Mouse (Mus musculus) bone marrow macrophage, adult 2 months (primary cell): ENCODE data around the gene Tmem175.

Experiments
- CTCF ChIP-seq: IDR thresholded peaks from 2 replicates; pipeline ENCODE4 v1.5.1; 2012; ENCODE audit warnings: low read depth, mild to moderate bottlenecking, low read length, moderate library complexity
- POLR2A ChIP-seq: IDR thresholded peaks from 2 replicates; pipeline ENCODE4 v1.6.1; 2012; ENCODE audit warnings: mild to moderate bottlenecking, low read depth, low read length, borderline replicate concordance

DNA sequence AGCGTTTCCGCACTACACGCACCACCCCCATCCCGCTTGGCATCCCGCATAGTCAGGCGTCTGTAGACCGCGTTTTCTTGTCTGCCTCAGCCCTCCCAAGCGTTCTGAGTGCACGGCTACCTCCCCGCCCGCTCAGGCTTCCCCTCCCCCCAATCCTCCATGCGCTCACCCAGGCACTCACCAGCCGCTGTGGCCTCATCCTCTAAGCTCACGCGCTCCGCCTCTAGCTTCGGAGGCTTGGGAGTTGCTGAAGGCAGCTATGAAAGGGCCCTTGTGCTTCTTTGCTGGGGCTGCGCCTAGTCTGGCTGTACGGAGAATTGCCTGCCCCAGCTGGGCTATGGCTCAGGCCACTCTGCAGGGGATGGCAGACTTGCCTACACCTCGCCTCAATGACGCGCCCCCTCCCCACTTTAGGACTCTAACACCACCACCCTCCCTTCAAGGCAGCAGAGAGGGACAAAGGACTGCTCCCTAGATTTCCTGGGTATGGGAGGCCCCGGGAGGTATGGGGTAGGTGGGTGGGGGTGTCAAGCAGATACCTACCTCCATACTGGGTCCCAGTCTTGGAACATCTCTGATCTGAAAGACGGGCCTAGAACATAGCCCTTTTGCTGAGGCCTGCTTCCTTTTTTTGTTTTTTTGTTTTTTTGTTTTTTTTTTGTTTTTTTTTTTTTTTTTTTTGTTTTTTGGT lies 48.2 kb downstream of the Tmem175 start:
- no peak for TF ChIP-seq CTCF
- no peak for TF ChIP-seq POLR2A
